Mouse (Mus musculus) thymus, postnatal 14 days (tissue): ENCODE measurements around the gene Cep97.
"Not testable (repeated sequence)": the region's sequence is repeated elsewhere in the genome, so short reads cannot be mapped to it uniquely, and the experiment has no call there.

ENCODE experiments used
- DNase-seq: peaks from one replicate; pipeline ENCODE4 v3.0.0; 2021

The Cep97 gene

DNA sequence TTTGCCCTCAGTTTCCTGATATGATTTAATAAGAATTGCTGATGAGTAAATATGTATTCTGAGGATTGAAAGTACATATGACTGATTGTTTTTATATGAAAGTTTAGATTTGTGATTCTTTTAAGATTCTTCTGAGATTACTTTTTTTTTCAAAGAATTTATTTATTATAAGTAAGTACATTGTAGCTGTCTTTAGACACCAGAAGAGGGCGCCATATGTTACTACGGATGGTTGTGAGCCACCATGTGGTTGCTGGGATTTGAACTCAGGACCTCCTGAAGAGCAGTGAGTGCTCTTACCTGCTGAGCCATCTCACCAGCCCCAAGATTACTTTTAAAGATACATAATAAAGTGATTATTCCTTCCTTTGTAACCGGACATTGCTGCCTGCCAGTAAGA is 45.2 kb downstream of the Cep97 start:
- no peak for DNase-seq

GRCm38 (mm10) chr16:55888584-55888960 is 46.1 kb downstream of the Cep97 start:
- DNase-seq, result no peak

GRCm38 (mm10) chr16:55887814-55888583 is 46.7 kb downstream of the Cep97 start:
- DNase-seq, result peak; percentile 54

DNA sequence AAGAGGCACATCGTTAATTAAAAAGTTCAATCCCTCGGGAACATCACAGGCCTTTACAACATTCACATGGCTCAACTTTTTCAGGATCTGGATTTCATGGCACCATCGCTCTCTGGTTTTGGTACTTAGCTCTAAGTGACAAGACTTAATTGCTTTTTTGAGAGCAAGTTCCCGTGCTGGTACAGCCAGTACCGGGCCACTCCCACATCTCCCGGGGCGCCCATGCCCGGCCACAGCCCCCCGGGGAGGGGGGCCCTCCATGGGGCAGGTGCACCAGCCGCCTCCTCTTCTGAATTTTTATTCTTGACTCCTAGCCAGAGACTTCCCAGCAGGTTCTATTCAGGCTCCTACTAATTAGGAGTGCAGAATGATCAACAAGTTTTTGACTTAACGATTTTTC is 50.4 kb downstream of the Cep97 start:
- DNase-seq, result no peak

- DNase-seq, result no peak
Observed at GRCm38 (mm10) chr16:55876025-55876424, 58.6 kb downstream of the Cep97 start.

GRCm38 (mm10) chr16:55863832-55864231 is 70.8 kb downstream of the Cep97 start:
- no peak for DNase-seq

- peak; percentile 67 for DNase-seq
Observed at GRCm38 (mm10) chr16:55863149-55863815, 71.4 kb downstream of the Cep97 start.

DNA sequence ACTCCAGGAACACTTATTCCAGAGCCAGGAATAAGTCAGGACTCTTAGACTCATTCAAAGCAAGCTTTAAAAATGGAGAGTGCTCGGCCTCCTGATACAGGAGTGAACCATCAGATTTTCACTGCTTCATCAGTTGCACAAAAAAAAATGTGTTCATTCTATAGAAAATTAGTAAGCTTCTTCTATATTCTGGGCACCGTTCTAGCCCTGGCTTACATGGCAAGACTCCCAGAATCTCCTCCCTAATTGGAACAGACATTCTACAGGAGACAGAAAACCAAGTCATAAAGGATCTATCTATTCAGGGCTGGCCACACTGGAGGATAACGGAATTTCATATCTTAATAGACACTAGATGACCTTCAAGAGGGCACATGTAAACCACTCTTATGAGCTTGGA is 73.6 kb downstream of the Cep97 start:
- DNase-seq, result no peak

- DNase-seq, result not testable (repeated sequence)
Observed at GRCm38 (mm10) chr16:55859421-55859820, 75.2 kb downstream of the Cep97 start.

- peak; percentile 84 for DNase-seq
Observed at GRCm38 (mm10) chr16:55858465-55858864, 76.2 kb downstream of the Cep97 start.

DNA sequence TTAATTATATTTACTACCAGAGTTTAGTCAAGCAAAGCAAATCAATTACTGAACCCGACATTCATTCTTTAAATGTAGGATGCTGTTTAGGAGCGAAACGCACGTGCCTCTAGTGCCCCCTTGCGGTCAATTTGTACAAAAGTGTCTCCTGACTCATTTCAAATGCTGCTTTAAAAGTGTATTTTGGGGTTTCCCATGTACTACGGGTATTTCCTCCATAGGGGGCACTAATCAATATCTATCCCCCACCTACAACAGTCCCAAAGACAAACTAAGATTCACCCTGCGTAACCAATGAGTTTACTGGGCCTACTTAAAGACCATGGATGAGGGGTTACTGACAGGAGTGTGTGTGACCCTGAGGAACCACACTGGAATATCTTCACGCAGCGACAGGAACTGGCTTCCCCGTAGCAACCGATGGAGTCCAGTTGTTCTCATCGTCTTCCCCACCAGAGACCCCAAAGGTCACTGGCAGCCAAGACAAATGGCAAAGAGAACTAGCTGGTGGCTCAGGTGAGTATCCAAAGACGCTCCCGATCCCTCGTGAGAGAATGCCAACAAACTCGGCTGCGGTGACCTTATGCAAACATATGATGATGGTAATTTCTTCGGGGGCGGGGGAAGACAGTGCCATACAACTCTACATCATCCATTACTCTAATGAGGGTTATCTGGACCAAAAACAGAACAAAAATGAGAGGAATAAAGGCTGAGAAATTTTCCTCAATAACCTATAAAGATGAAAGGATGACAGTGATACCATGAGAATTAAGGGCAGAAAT is 81.5 kb downstream of the Cep97 start:
- peak; percentile 84 for DNase-seq

DNA sequence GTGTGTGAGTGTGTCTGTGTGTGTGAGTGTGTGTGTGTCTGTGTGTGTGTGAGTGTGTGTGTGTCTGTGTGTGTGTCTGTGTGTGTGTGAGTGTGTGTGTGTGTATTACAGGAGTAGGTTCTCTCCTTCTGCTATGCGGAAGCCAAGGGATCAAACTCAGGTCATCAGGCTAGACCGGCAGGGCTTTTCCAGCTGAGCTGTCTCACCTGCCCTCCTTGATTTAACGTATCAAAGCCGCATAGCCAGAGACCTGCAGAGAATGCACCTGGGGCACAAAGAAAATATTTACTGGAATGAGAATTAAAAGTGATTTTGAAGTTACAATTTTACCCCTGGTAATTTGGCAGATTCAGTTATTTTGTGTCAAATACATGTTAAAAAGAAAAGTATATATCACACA is 82.1 kb downstream of the Cep97 start:
- no peak for DNase-seq

DNA sequence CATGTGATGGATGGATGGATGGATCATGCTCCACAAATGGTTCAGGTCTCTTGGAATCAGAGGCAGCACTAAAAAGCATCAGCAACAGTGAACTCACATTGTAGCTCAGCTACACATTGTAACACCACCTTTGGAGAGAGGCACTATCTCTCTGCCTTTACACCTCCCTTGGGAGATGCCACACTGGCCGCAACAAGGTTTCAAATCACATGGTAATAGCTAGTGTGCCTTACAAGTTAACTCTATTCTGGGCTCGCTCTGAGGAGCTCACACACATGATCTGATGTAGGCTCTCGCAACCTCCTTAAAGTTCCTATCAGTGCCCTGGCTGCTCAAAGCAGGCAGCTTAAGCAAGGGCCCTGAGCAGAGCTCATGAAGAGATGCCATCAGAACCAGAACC is 84.2 kb downstream of the Cep97 start:
- no peak for DNase-seq
